ENCODE assay signal across 15 mouse cellular contexts in genomic region chr16:34254646-34255022, GRCm38 (mm10).
DNase-seq lines count a peak whose midpoint lies in the region; ATAC-seq and TF ChIP-seq lines count a peak whose summit lies in the region.
"Had no signal": no experiment of that assay in that cellular context is flagged by ENCODE, and none has a peak within 500 bp of the region (broad histone marks: within the 10 kb centered on the region; RNA-seq: fewer than 3 reads in every experiment).

No protein-coding gene starts in this region.

- no peak overlapping the region for H3K9ac ChIP-seq in forebrain, embryonic 14.5 days (ENCODE audit: low read length)
- H3K9ac ChIP-seq in forebrain, postnatal 0 days: no peak overlapping the region
- no peak overlapping the region for H3K9ac ChIP-seq in forebrain, embryonic 16.5 days (replicated peaks; ENCODE audit: low read depth, low read length)
- H3K9ac ChIP-seq in midbrain, embryonic 14.5 days (replicated peaks; ENCODE audit: low read length): no peak overlapping the region
- no peak overlapping the region for H3K9ac ChIP-seq in lung, postnatal 0 days (replicated peaks; ENCODE audit: low read depth)
- H3K9ac ChIP-seq: limb, embryonic 12.5 days; liver, embryonic 15.5 days had no signal

- DNase-seq in forebrain, embryonic 14.5 days (ENCODE audit: low spot score): peak; percentile 70
- DNase-seq in forebrain, postnatal 0 days: no peak
- DNase-seq in left cerebral cortex, adult 2 months (ENCODE audit: extremely low spot score in 1 of 2, low spot score in 2 of 2): no peak
- DNase-seq in left cerebral cortex, postnatal 10 days (ENCODE audit: extremely low spot score in 1 of 2, low spot score in 2 of 2): no peak
- DNase-seq in midbrain, embryonic 14.5 days: peak; percentile 82
- no peak for DNase-seq in lung, postnatal 25 days (ENCODE audit: low spot score)
- DNase-seq in lung, postnatal 0 days (ENCODE audit: low spot score): no peak
- DNase-seq: adrenal gland, postnatal 14 days; kidney, postnatal 10 days; lung, postnatal 4 days had no signal

- peaks cover 41% of the 10 kb centered on the region for H3K36me3 ChIP-seq in forebrain, embryonic 14.5 days (ENCODE audit: control insufficient read depth, insufficient read depth, low read length)
- peaks cover 21% of the 10 kb centered on the region for H3K36me3 ChIP-seq in forebrain, postnatal 0 days (ENCODE audit: insufficient read depth)
- H3K36me3 ChIP-seq in forebrain, embryonic 16.5 days (ENCODE audit: control insufficient read depth, insufficient read depth): peaks cover 3% of the 10 kb centered on the region
- H3K36me3 ChIP-seq in midbrain, embryonic 14.5 days (ENCODE audit: control insufficient read depth, insufficient read depth, low read length): peaks cover 16% of the 10 kb centered on the region; the same call in 1 of the 2 replicates
- H3K36me3 ChIP-seq in lung, postnatal 0 days (ENCODE audit: insufficient read depth, low read length): no peaks in the 10 kb centered on the region
- H3K36me3 ChIP-seq: G1E; liver, embryonic 15.5 days had no signal

- ATAC-seq in forebrain, embryonic 14.5 days: peak; percentile 54
- no peak for ATAC-seq in forebrain, postnatal 0 days
- peak; percentile 49 for ATAC-seq in forebrain, embryonic 16.5 days
- peak; percentile 85 for ATAC-seq in midbrain, embryonic 14.5 days (ENCODE audit: low FRiP score, low TSS enrichment)
- no peak for ATAC-seq in lung, postnatal 0 days
- ATAC-seq: intestine, postnatal 0 days had no signal

- no peak overlapping the region for H3K27ac ChIP-seq in forebrain, embryonic 14.5 days (ENCODE audit: low read depth, low read length)
- H3K27ac ChIP-seq in forebrain, postnatal 0 days (ENCODE audit: low read depth, low read length): no peak overlapping the region
- H3K27ac ChIP-seq in left cerebral cortex, adult 2 months: peak overlapping the region; percentile 37
- H3K27ac ChIP-seq in forebrain, embryonic 16.5 days (ENCODE audit: low read length): peak overlapping the region; percentile 45
- H3K27ac ChIP-seq in midbrain, embryonic 14.5 days (replicated peaks; ENCODE audit: low read depth, low read length): peak overlapping the region; percentile 68
- no peak overlapping the region for H3K27ac ChIP-seq in lung, postnatal 0 days (ENCODE audit: low read length)
- H3K27ac ChIP-seq: limb, embryonic 12.5 days; liver, embryonic 15.5 days had no signal

- no peak for TF ChIP-seq EP300 in lung, postnatal 0 days (IDR thresholded peaks at IDR 0.05)

- no peaks in the 10 kb centered on the region for H3K9me3 ChIP-seq in forebrain, embryonic 14.5 days (replicated peaks; ENCODE audit: control insufficient read depth, low read length)
- no peaks in the 10 kb centered on the region for H3K9me3 ChIP-seq in forebrain, postnatal 0 days (ENCODE audit: low read length)
- H3K9me3 ChIP-seq in forebrain, embryonic 16.5 days (ENCODE audit: control insufficient read depth, low read length): no peaks in the 10 kb centered on the region
- no peaks in the 10 kb centered on the region for H3K9me3 ChIP-seq in midbrain, embryonic 14.5 days (ENCODE audit: control insufficient read depth, low read length)
- H3K9me3 ChIP-seq in lung, postnatal 0 days (ENCODE audit: low read length): no peaks in the 10 kb centered on the region
- H3K9me3 ChIP-seq: G1E; limb, embryonic 12.5 days; liver, embryonic 15.5 days had no signal

- TF ChIP-seq CTCF in forebrain, postnatal 0 days (IDR thresholded peaks at IDR 0.05; ENCODE audit: low read depth): no peak
- no peak for TF ChIP-seq CTCF in left cerebral cortex, adult 2 months (IDR thresholded peaks at IDR 0.05)
- TF ChIP-seq CTCF in lung, postnatal 0 days (IDR thresholded peaks at IDR 0.05): no peak

- peaks cover 8% of the 10 kb centered on the region for H3K4me1 ChIP-seq in forebrain, embryonic 14.5 days (ENCODE audit: control insufficient read depth, insufficient read depth, low read length)
- no peaks in the 10 kb centered on the region for H3K4me1 ChIP-seq in forebrain, postnatal 0 days (ENCODE audit: insufficient read depth)
- peaks cover 10% of the 10 kb centered on the region for H3K4me1 ChIP-seq in forebrain, embryonic 16.5 days (replicated peaks; ENCODE audit: control insufficient read depth, insufficient read depth, low read length)
- peaks cover 22% of the 10 kb centered on the region for H3K4me1 ChIP-seq in midbrain, embryonic 14.5 days (ENCODE audit: control insufficient read depth, insufficient read depth, low read length)
- no peaks in the 10 kb centered on the region for H3K4me1 ChIP-seq in lung, postnatal 0 days (ENCODE audit: insufficient read depth, low read depth, low read length)
- H3K4me1 ChIP-seq: limb, embryonic 12.5 days; liver, embryonic 15.5 days had no signal

- intact Hi-C loops in left cerebral cortex, adult 2 months (cut with DNase I): no loop called here
- intact Hi-C loops in left cerebral cortex, postnatal 10 days (cut with DNase I): no loop called here

- WGBS in forebrain, embryonic 14.5 days: 18% methylated on average over 2 of the region's 2 CpGs
- WGBS in forebrain, postnatal 0 days: 13% methylated on average over 2 of the region's 2 CpGs
- WGBS in forebrain, embryonic 16.5 days: 19% methylated on average over 2 of the region's 2 CpGs
- WGBS in midbrain, embryonic 14.5 days: 17% methylated on average over 2 of the region's 2 CpGs
- 45% methylated on average over 2 of the region's 2 CpGs for WGBS in lung, postnatal 0 days

- H3K4me3 ChIP-seq in forebrain, embryonic 14.5 days (ENCODE audit: low read depth, low read length): no peak overlapping the region
- no peak overlapping the region for H3K4me3 ChIP-seq in forebrain, postnatal 0 days (ENCODE audit: low read depth, low read length)
- H3K4me3 ChIP-seq in left cerebral cortex, adult 2 months: no peak overlapping the region
- no peak overlapping the region for H3K4me3 ChIP-seq in forebrain, embryonic 16.5 days (replicated peaks; ENCODE audit: low read length)
- H3K4me3 ChIP-seq in midbrain, embryonic 14.5 days (replicated peaks; ENCODE audit: low read depth, low read length): no peak overlapping the region
- H3K4me3 ChIP-seq in lung, postnatal 0 days (ENCODE audit: low read depth, low read length): no peak overlapping the region
- H3K4me3 ChIP-seq: limb, embryonic 12.5 days; liver, embryonic 15.5 days had no signal

- H3K27me3 ChIP-seq in forebrain, embryonic 14.5 days (replicated peaks; ENCODE audit: control insufficient read depth, insufficient read depth, low read length): no peaks in the 10 kb centered on the region
- H3K27me3 ChIP-seq in forebrain, postnatal 0 days (ENCODE audit: insufficient read depth, low read length): no peaks in the 10 kb centered on the region
- H3K27me3 ChIP-seq in forebrain, embryonic 16.5 days (replicated peaks; ENCODE audit: control insufficient read depth, insufficient read depth, low read length): no peaks in the 10 kb centered on the region
- no peaks in the 10 kb centered on the region for H3K27me3 ChIP-seq in midbrain, embryonic 14.5 days (ENCODE audit: control insufficient read depth, insufficient read depth, low read length)
- H3K27me3 ChIP-seq in lung, postnatal 0 days (replicated peaks; ENCODE audit: insufficient read depth, low read length): no peaks in the 10 kb centered on the region
- H3K27me3 ChIP-seq: limb, embryonic 12.5 days; liver, embryonic 15.5 days had no signal

- no peak overlapping the region for H3K4me2 ChIP-seq in forebrain, embryonic 14.5 days (ENCODE audit: low read length)
- no peak overlapping the region for H3K4me2 ChIP-seq in forebrain, postnatal 0 days (ENCODE audit: low read depth)
- no peak overlapping the region for H3K4me2 ChIP-seq in forebrain, embryonic 16.5 days (ENCODE audit: low read length)
- H3K4me2 ChIP-seq in midbrain, embryonic 14.5 days (ENCODE audit: low read length): no peak overlapping the region
- H3K4me2 ChIP-seq in lung, postnatal 0 days (replicated peaks; ENCODE audit: low read depth, low read length): no peak overlapping the region
- H3K4me2 ChIP-seq: limb, embryonic 12.5 days; liver, embryonic 15.5 days had no signal

Comparison
In these comparisons a context has a peak if more than half of its experiments do, and no peak if none do; other contexts are left out.
1. ATAC-seq: peak in forebrain, embryonic 14.5 days (single experiment), forebrain, embryonic 16.5 days (single experiment) and midbrain, embryonic 14.5 days (single experiment); none in forebrain, postnatal 0 days (single experiment) and lung, postnatal 0 days (single experiment).
2. DNase-seq: peak in forebrain, embryonic 14.5 days (single experiment) and midbrain, embryonic 14.5 days (single experiment); none in forebrain, postnatal 0 days (single experiment), left cerebral cortex, adult 2 months (0 of 2), left cerebral cortex, postnatal 10 days (0 of 2), lung, postnatal 25 days (single experiment) and lung, postnatal 0 days (single experiment).
3. H3K27ac ChIP-seq: peak in left cerebral cortex, adult 2 months (single experiment), forebrain, embryonic 16.5 days (single experiment) and midbrain, embryonic 14.5 days (single experiment); none in forebrain, embryonic 14.5 days (single experiment), forebrain, postnatal 0 days (single experiment) and lung, postnatal 0 days (single experiment).